Mouse (Mus musculus): Measurements from ENCODE around the gene Il1rn.

Gene Il1rn

DNA sequence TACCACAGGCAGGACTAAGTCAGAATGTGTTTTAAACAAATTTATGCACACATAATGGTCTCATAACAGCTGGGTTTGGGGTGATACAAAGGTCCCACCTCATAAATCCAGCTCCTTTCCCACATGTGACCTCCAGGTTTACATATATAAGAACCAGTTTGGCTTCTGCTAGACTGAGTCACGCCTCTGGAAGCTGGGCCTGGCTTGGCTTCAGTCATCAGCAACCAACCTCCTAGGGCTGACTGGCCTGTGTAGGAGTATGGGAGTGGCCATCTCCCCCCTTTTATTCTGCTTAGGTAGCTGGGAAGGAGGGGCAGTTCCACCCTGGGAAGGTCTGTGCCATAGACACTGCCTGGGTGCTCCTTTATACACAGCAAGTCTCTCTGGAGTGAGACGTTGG is at the start of gene Il1rn:
Il1rn (plus strand) TSS at position 309 of the 400 bp plus-strand sequence.
- no peak for DNase-seq

DNA sequence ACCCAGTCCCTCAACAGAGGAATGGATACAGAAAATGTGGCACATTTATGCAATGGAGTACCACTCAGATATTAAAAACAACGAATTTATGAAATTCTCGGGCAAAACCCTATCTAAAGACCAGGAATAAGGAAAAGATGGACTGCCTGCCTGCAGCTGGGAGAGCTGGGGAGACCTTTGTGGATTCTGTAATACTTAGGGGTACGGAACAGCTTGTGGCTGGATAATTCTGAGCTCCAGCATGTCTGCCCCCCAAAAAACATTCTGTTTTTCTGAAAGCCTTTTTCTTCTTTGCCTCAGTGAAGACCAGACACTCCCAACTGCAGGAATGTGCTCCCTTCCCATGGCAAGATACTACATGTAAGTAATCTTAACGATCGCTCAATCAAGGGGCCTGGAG is 45.8 kb upstream of the Il1rn start, which contains the start of gene Il1f10:
Il1f10 (plus strand) TSS at position 301 of the 400 bp plus-strand sequence.
- no peak for DNase-seq

DNA sequence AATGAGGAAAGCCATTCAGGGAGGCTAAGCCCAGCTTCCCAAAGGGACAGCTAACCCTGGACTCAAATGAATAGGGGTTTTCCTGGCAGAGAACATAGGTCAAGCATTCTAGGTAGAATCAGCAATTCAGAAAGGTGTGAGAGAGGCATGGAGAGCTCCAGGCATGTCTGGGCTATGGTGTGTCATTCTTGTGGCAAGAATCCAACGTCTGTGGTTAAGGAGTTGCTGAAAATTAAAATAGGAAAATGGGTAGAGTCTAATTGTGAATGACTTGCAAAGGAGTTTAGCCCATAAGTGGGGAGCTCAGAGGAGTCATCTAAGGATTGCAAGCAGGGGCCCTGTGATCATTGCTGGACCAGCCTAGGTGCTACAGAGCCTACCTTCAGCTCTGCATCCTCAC is 42.0 kb upstream of the Il1rn start:
- no peak for DNase-seq

DNA sequence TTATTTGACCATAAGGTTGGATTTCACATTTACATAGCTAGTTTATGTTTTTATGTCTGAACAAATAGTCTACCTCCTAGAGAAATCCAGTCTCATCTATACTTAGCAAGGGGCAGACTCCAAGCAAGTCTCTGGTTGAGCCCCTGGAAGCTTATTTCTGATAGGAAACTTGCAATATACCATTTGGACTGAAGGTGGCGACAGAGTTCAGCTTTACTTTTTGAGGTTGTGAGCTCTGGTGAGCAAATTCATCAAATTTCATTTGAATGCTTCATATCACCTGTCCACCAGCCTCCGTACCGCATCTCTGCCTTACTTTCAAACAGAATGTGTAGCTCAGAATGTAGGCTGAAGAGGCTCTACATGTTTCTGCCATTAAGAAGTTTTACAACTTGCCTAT is 39.8 kb upstream of the Il1rn start:
- peak; percentile 83 for DNase-seq

DNA sequence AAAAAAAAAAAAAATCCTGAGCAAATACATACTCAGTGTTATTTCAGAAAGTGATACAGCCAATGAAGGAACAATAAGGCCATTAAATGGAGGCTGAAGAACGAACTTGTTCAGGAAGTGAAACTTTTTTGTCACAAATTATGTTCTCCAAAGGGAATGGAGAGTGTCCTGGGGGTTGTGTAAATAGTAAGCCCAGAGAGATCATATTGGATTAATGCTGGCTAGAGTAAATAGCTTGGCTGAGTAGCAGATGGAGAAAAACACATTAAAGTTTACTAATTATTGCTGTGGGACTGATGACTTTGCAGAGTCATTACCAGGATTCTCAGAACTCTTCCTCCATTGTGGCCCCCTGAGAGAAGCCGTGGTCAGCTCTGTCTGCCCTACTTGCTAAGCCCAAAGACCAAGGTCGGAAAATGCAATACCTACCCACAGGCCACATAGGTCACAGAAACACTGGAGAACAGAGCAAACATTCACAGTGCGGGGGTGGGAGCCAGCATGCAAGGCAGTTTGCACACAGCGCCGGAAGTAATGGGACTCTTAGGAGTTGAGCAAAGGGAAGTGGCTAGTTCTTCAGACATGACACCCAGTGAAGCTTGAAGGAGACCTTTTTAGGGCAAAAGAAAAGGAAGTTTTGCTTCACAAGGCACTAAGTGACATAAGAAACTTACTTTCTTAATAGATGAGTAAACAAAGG is 25.2 kb upstream of the Il1rn start:
- DNase-seq, result no peak

DNA sequence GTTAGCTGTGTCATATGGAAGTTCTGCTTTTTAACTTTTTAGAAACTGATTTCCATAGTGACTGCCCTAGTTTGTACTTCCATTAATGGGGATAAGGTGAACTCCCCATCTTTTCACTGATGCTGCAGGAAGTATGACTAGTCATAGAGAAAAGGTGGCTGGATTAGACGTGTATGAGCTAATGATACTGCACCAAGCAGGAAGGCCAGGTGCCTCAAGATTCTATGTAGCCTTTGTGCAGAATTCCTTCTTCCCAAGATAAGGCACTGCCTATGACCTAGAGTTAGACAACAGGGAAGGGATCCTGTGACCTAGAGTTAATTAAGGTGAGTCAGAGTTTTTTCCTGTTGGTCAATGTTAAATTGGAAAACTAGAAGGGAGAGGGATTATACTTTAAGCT is 19.7 kb upstream of the Il1rn start:
- no peak for DNase-seq

DNA sequence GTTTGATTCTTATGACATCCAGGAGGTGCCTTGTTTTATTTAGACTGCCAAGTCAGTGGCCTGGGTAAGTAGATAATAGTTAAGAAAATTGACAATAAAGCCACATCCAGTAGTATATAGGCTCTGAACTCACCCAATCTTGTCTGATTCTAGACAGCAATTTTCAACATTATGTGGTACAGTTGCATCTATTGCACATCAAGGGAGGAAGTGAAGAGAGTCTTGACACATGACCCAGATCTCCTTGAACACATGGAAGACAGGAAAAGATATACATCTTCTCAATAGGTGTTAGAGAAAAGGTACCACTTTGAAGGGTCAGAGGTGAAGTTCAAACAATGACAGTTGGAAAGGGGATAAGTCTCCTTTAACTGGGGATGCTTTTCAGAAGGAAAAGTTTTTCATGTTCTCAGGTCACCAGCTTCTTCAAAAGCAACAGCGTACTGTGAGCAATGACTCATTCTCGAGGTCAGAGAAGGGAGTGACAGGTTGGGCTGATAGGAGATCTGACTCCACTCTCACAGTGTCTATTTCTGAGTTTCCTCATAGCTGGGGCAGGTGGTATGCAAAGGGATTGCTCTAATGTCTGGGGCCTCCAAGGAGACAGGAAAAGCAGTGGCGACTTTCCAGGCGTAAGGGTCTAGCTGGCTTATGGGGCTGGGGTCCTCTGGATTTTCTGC is 18.6 kb upstream of the Il1rn start:
- DNase-seq, result no peak

DNA sequence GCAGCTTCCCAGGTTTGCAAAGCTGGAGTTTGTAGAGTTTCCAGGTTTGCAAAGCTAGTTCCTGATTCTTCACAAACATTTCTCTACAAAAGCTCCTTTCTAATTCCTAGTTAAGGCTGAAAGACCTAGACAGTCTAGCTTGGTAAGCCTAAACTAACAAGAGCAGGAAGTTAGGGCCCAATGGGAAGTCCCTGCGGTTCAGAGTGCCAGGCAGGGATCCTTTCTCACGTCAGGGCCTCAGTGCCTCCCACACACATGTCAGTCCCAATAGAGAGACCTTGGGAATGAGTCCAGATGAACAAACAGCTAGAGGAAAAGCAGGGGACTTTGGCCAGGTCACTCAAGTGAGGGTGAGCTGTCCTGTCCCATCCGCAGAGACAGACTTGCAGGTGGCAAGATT is 1.3 kb upstream of the Il1rn start:
- DNase-seq, result no peak

DNA sequence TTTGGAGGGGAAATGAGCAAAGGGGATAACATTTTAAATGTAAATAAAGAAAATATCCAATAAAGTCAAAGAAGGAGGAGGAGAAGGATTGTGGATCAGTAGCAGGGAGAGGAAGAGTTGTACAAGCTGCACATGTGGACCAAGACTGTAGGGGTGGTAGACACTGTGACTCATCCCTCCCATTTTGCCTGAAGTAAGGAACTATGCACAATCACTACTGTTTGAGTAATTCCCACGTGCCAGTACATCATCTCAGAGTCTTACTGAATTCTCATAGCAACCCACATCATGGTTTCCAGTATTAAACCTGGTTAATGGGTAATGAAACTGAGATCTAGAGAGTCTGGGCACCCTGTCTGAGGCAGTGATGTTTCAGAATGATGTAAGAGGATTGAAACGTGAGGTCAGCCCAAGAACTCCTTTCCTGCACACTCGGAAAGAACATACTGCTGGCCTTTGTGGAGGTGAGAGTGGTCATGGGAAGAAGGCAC is 4.8 kb downstream of the Il1rn start:
- DNase-seq, result no peak

DNA sequence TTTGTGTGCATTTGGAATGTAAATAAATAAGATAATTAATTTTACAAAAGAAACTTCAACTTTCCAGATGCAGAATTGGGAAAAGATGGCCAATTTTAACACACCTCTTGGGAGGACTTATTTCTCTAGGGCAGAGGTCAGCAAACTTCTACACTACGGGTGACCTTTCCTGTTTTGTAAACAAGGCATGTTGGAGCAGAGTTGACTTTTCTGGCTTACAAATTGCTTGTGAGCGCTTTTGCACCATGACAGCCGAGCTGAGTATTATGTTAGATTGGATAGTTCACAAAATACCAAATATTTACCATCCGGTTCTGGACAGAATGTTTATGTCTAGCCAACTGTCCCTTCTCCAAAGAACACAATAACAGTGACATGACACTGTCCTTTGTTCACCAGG is 8.0 kb downstream of the Il1rn start:
- DNase-seq, result no peak

DNA sequence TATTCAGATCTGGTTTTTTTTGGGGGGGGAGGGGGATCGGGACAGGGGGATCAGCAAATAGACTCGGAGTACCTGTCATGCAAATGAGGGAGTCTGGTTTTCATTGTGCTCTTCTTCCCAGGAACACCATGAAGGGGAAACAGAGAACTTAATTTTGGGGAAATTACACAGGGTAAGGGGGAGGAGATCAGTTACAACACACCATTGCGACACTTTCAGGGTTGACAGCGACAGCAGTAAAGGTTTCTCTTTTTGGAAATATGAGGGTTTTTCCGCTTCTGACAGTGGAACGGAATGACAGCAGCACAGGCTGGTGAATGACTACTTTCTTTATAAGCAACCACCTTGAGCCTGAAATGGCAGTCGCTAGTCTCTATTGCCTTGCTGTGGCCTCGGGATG is 8.4 kb downstream of the Il1rn start:
- no peak for DNase-seq

DNA sequence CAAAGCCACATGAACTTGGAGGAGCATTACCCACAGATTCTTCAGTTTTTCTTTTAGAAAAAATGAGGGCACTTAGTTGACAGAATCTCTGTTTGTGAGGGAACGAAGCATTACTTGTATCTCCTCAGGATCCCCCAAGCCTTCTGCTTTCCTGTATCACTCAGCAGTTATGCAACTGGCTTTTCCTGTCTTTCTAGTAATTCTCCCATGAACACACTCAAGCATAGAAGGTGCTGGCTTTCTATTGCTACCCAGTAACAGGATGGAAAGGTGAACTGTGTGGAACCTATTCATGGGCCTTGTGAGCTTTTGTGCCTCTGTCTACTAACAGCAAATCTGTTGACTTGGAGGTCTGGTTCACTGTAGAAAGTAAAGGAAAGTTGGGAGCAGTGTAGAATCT is 11.3 kb downstream of the Il1rn start:
- DNase-seq, result no peak

DNA sequence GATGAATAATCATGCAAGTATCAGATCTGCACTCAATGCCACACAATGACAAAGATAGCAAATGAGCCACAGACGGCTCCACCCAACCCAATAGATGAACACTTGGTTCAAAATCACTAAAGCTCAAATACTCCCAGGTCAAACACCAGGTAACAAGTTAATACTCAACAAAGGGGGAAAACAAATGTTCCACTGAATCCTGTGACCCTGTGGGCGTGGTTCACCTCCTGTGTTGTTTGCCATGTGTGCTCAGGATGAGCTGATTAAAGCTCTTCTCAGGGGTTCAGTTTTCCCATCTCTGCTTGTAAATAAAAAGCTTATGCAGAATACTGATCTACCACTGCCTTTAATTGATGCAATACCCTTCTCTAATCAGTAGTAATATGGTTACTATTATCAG is 14.5 kb downstream of the Il1rn start:
- no peak for DNase-seq

DNA sequence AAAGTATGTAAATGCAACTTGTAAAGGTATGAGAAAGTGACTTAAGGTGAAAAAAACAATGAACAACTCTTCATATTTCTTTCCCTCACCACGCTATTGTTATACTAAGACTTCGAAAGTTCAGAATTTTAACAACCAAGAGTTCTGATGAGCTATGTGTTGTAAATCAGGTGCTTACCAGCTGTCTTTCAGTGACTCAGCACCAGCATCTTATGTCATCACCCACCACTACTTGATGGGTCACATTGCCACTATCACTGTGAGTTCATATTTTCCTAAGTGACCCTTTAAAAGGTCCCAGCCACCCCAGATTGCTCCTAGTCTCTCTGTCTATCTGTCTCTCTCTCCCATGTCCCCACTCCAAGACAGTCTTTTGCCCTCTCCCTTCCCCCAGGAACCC is 16.4 kb downstream of the Il1rn start:
- DNase-seq, result no peak

DNA sequence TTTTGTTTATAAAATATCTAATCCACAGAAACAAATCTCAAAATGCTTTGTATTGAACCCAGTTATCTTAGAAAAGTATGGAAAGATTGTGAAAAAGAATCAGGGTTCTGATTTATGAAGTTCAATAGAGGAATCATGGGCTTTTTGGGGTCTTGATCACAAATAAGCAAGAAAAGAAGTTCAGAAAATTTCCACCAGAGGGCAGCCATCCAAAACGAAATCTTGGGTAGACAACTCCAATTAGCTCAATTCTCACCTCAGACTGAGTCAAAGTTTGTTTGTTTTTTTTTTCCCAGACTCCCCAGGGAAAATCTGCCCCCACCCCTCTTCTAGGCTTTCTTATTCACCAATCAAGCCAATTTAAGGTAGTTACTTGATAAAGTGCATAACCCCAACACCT is 21.0 kb downstream of the Il1rn start:
- peak; percentile 59 for DNase-seq

DNA sequence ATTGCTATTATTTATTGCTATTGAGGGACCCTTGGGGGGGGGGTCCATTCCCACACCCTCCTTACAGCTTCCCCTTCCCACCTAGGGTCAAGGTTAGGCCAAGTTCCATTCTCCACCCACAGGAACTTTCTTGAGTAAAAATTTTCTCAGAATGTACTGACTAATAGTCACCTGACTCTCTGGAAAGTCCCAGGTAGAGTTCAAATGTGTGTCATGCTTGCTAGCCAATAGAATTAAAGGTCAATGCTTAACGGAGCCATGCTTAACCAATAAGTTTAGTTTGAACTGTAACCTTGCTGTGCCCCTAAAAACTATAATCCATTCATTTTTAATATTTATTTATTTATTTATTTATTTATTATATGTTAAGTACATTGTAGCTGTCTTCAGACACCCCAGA is 22.7 kb downstream of the Il1rn start:
- no peak for DNase-seq

DNA sequence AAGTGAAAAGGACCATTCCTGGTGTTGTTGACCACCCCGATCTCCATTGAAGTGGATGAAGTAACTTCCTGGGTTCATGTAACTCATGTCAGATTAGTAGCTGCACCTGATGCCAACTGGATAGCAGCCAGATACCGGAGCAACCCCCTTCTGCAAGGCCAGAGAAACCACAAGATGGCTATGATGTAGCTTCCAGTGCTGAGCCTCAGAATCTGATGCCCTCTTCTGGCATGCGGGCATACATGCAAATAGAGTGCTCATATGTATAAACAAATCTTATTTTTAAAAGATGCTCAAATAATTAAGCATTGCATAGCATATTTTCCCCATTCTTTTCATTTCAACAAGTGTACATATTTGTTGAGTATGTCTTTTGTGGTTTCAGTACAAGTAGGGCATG is 27.2 kb downstream of the Il1rn start:
- DNase-seq, result no peak

DNA sequence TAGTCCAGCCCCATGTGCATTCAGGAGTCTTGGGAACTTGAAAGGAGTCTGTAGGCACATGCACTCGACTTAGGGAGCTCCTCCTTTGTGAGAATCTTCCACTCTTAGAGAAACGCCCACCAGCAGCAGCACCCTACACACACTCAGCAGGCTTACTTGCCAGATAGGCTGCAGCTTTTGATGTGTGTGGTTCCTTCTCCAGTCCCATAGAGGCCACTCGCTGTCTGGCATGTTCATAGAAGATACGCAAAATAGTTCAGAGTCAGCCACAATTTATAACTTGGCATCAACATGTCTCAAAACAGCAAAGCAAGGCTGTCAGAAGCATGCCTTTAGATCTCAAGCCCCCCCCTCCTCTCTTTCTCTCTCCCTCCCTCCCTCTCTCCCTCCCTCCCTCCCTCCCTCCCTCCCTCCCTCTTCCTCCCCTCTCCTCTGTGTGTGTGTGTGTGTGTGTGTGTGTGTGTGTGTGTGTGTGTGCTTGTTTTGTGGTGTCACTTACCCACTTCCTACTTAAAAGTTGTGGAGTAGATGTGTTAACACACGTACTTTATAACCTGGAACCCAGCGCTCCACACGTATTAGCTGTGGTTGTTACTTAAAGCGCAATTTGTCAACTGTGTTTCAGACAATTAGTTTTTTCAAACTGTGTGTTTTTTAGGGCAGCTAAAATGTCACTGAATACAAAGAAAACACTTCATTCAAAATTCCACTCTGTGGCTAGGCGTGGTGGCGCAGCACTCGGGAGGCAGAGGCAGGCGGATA is 29.7 kb downstream of the Il1rn start:
- no peak for DNase-seq

DNA sequence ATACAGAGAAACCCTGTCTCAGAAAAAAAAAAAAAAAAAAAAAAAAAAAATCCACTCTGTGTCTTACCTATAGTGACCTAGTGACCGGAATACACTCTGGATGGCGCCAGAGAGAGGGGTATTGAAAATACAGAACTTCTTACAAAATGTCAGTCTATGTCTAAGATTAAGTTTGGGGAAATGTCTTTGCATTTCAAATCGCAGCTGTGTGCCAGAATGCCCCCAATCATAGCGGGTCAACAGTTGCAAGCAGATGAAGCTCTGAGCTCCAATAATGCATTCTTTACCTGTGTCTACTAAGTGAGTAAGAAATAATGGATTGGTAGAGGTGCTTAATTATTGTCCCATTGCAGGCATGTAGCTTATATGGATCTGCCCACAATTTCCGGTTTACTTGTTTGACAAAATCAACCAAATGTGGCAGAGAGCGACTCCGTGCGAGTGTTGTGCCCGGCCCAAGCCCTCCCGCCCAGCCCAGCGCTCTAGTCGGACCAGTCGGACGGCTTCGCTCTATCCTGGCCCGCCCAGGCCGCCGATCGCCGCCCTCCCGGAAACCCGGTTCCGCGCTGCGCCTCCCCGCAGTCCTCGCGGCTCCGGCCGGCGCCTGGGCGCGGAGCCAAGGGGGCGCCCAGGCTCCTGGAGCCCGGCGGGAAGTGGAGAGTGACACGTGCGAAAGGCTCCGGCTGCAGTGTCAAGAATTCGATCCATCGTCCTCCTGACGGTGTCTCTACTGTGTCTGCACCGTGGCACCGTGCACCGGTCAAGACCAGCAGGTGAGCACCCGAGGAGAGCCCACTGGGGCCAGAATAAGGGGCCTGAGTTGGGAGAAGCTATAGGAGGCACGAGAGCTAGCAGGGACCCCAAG is 30.6 kb downstream of the Il1rn start, which contains the start of gene Psd4:
Psd4 (plus strand) TSS at position 551 of the 865 bp plus-strand sequence.
- DNase-seq, result peak; percentile 76

DNA sequence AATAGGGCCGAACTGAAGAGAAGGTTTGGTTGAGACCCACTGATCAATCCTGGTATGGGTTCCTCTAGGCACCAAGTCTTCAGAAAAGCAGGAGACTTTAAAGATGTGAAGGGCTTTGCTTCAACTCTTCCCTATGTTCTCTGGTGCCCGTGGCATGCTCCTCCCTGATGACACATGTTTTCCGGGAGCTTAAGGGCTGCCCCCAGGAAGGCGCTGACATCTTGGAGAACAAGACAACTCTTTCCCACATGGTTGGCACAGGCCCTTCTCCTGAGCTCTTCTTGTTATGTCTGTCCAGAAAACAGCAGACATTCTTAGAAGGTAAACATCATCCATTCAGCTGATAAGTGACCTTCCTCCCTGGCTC is 31.2 kb downstream of the Il1rn start:
- DNase-seq, result no peak

DNA sequence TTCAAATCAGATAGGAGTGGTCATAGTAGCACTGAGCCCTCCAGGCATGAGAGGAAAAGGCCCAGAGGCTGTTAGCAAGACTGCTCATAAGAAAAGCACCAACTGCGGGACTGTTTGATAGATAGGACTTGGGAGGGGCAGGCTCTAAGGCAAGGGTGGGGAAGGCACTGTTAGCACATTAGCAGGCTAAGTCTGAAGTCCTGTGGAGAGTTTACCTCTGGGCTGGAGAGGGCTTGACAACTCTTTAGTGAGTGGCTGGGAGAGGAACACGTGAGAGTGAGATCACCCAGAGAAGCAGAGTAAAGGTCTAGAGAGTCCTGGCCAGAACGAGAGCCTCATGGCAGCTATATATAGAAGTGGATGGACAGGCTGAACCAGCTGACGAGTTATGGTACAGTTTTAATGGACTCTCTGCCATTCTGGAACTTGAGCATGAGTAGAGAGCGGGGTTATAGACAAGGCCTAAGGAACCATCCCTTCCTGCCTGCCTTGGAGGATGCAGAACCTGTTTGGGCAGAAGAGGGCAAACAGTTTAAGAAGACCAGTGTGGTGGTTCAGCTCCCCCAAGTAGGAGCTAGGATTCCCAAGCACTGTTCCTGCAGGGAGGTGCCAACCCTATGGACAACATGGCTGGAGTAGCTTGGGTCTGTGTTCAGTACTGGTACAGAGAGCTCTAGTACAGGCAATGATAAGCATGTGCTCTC is 42.2 kb downstream of the Il1rn start:
- DNase-seq, result no peak
